Mouse (Mus musculus) liver, embryonic 13.5 days (tissue): ENCODE measurements at regions not wholly inside any gene's neighbourhood (a gene's known extent, or its start where the extent isn't known, plus 50 kb on each side); places are given as distances from the start of the nearest gene placed in this dataset.

Experiments
- ATAC-seq: fragments of 200-750 bp; cut with Nextera tagmentation; 2 replicates; pipeline ENCODE4 v1.8.0; 2017; ENCODE audit warnings: low read depth, mild to moderate bottlenecking, moderate number of reproducible peaks, moderate library complexity
- DNase-seq: peaks from one replicate; pipeline ENCODE4 v3.0.0; 2022
- H3K27ac ChIP-seq: fragments of 300-500 bp; sonication (generic); 2 replicates; pipeline ENCODE4 v1.5.1; 2015; ENCODE audit warnings: moderate library complexity, mild to moderate bottlenecking, inconsistent platforms
- H3K27me3 ChIP-seq: fragments of 300-500 bp; sonication (generic); 2 replicates; pipeline ENCODE4 v1.6.1; 2015; ENCODE audit warnings: mild to moderate bottlenecking, inconsistent platforms
- H3K36me3 ChIP-seq: fragments of 300-500 bp; sonication (generic); 2 replicates; pipeline ENCODE4 v1.6.1; 2015; ENCODE audit warnings: mild to moderate bottlenecking, inconsistent platforms
- H3K4me1 ChIP-seq: fragments of 300-500 bp; sonication (generic); replicated peaks from 2 replicates; pipeline ENCODE4 v1.6.1; 2015; ENCODE audit warnings: inconsistent platforms
- H3K4me2 ChIP-seq: fragments of 300-500 bp; sonication (generic); 2 replicates; pipeline ENCODE4 v1.6.1; 2015; ENCODE audit warnings: inconsistent platforms, mild to moderate bottlenecking, moderate library complexity
- H3K4me3 ChIP-seq: fragments of 300-500 bp; sonication (generic); replicated peaks from 2 replicates; pipeline ENCODE4 v1.5.1; 2015; ENCODE audit warnings: mild to moderate bottlenecking, inconsistent platforms
- H3K9ac ChIP-seq: fragments of 300-500 bp; sonication (generic); 2 replicates; pipeline ENCODE4 v1.6.1; 2015; ENCODE audit warnings: mild to moderate bottlenecking, inconsistent platforms
- H3K9me3 ChIP-seq: fragments of 300-500 bp; sonication (generic); replicated peaks from 2 replicates; pipeline ENCODE4 v1.6.1; 2016; ENCODE audit warnings: inconsistent platforms
- WGBS: fragments of 180-500 bp; shearing (Covaris S2); methylation state at CpG from one replicate; pipeline ENCODE4 v1.1.7; 2015; ENCODE audit not compliant: insufficient replicate concordance; 5-methylcytosine and 5-hydroxymethylcytosine counted together

DNA sequence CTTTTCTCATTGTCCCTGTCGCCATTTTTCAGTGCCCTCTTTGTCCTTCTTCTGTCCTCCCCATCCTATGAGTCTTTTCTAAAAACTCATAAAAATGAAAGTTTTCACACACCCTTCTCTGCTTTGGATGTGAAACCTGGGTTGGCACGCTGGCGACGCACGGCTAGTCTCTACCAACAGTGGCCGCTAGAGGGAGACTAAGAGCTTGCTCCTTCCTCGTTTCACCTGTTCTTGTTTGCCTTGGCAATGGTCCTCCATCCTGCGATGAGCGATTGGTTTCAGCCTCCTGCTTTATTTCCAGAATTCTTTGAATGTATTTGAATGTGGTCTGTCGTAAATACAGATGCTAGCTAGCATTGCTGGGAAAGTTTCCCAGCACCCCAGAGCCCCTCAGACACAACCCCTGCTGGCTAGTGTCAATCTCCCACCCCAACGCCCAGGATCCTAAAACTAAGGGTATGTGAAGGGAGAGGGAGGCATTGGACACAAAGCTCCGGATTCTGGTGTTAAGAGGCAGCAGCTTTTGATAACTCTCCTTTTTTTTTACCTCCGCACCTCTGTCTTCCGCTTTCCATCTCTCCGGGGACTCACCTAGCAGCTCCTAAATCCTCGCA is 85.8 kb upstream of the Hmcn1 start:
- Histone ChIP-seq H3K4me3 (no peak overlapping the region), H3K9me3 (no peaks in the 10 kb centered on the region), H3K4me1 (peaks cover 51% of the 10 kb centered on the region), H3K27ac (peak overlapping the region; percentile 94), H3K4me2 (peak overlapping the region; percentile 66), H3K9ac (peak overlapping the region; percentile 71), H3K36me3 (no peaks in the 10 kb centered on the region), H3K27me3 (no peaks in the 10 kb centered on the region)
- DNase-seq (peak; percentile 72), ATAC-seq (peak; percentile 48)
- WGBS = 30% methylated on average over 16 of the region's 16 CpGs

DNA sequence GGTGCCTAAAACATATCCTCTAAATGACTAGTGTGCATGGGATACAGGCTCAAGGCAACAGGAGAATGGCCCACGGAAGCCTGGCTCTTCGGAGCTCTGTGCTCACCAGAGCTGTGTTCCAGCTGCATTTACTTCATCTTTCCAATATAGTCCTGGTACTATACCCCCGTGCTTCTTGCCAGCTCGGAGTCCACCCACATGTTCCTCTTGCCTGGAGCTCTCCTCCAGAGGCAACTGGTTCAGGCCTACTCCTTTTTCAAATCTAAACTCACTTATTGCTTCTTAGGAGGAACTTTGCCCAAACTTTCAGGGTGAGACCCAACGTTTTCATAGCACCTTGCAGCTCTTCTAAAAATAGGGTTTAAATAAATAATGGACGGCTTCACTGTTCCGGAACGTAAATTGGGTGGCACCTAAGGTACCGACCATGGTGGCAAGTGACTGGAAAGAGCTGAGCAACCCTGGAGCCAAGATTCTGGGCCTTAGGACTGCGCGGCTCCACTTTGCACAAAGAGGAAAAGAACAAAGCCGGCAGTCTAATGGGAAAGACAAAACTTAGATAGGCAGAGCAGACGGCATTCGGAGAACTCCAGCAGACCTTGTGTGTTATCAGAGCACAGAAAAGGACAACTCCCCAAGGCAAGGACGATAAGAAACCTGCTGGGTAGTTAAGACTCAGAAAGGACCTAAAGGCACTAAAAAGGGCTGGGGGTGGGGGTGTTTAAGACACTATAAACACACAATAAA is 86.6 kb upstream of the Hmcn1 start:
- H3K9me3 ChIP-seq = no peaks in the 10 kb centered on the region
- DNase-seq = peak; percentile 71
- peak overlapping the region; percentile 23 for H3K4me3 ChIP-seq
- H3K4me1 ChIP-seq = peaks cover 47% of the 10 kb centered on the region
- H3K36me3 ChIP-seq = no peaks in the 10 kb centered on the region
- peak; percentile 96 for ATAC-seq
- peak overlapping the region; percentile 71 for H3K9ac ChIP-seq
- H3K4me2 ChIP-seq = peak overlapping the region; percentile 66
- no peaks in the 10 kb centered on the region for H3K27me3 ChIP-seq
- H3K27ac ChIP-seq = peak overlapping the region; percentile 94
- WGBS = 28% methylated on average over 15 of the region's 15 CpGs

DNA sequence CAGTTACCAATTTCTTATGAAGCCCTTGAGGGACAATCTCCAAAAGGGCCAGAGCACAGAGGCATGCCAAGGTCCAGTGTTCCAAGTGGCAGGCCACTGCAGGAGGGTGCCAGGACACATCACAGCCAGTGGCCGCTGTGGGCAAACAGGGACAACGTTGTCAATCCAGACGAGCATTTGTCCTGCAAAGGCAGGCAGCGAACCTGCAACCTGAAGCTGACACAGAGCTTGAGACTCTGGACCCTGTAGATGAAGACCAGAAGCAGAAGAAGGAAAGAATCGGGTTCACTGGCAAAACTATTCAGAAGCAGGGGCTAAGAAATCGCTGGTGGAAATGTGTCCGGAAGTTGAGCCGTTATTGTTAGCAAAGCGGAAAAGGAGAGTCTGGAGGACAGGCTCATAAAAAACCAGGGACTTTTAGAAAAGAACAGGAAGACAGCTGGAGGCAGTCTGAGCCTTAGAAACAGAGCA is 87.3 kb upstream of the Hmcn1 start:
- no peaks in the 10 kb centered on the region for H3K9me3 ChIP-seq
- 0 out of 2 replicates have a peak overlapping the region, but pooled peaks have one; percentile 7 for H3K4me3 ChIP-seq
- H3K36me3 ChIP-seq = no peaks in the 10 kb centered on the region
- peaks cover 43% of the 10 kb centered on the region for H3K4me1 ChIP-seq
- ATAC-seq (peak; percentile 47), DNase-seq (peak; percentile 37)
- H3K4me2 ChIP-seq = peak overlapping the region; percentile 66
- no peaks in the 10 kb centered on the region for H3K27me3 ChIP-seq
- H3K9ac ChIP-seq = peak overlapping the region; percentile 71
- H3K27ac ChIP-seq = peak overlapping the region; percentile 94
- WGBS = 39% methylated on average over 9 of the region's 9 CpGs

DNA sequence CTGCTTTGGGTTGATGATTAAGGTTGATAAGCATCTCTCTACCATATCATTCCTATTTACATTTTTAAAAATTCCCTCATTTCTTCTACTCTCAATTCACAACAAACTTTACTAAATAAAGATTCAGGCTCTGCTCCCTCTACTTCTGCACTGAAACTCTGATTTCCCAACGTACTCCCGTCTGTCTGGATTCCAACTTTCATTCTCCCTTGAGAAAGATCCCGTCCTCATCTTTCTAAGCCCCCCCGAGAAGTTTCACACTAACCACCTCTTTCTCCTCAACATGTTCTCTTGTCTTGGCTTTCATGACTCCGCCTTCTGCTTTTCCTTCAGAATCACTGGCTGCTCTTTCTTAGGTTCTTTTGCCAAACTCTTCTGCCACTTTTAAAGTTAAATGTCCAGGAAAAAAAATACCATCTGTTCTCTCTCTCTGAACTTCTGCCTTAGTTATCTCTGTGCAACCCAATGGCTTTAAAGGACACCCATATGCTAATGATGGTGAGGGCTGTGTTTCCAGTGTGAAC is 89.3 kb upstream of the Hmcn1 start:
- H3K36me3 ChIP-seq = no peaks in the 10 kb centered on the region
- H3K27me3 ChIP-seq = no peaks in the 10 kb centered on the region
- no peak overlapping the region for H3K4me2 ChIP-seq
- no peak overlapping the region for H3K4me3 ChIP-seq
- peaks cover 59% of the 10 kb centered on the region for H3K4me1 ChIP-seq
- WGBS = 78% methylated on average over 5 of the region's 5 CpGs
- H3K27ac ChIP-seq = peak overlapping the region; percentile 30; the same call in 1 of the 2 replicates
- no peak overlapping the region for H3K9ac ChIP-seq
- no peak for DNase-seq
- H3K9me3 ChIP-seq = no peaks in the 10 kb centered on the region
- ATAC-seq = no peak

DNA sequence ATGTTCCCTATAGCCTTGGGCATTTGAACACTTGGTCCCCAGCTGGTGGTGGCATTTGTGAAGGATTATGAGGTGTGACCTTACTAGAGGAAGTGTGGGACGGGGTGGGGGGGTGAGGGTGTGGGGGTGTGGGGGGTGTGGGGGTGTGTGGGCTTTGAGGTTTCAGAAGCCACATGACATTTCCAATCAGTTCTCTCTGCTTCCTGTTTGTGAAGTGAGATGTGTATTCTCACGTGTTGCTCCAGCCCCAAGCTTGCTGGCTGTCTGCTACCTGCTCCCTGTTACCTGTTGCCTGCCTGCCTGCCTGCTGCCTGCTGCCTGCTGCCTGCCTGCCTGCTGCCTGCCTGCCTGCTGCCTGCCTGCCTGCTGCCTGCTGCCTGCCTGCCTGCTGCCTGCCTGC is 90.6 kb upstream of the Hmcn1 start:
- DNase-seq = no peak
- WGBS = 14% methylated on average over 2 of the region's 2 CpGs
- H3K4me1 ChIP-seq = peaks cover 68% of the 10 kb centered on the region
- ATAC-seq = no peak
- H3K4me2 ChIP-seq = no peak overlapping the region
- no peaks in the 10 kb centered on the region for H3K27me3 ChIP-seq
- no peak overlapping the region for H3K27ac ChIP-seq
- H3K36me3 ChIP-seq = no peaks in the 10 kb centered on the region
- no peak overlapping the region for H3K4me3 ChIP-seq
- no peak overlapping the region for H3K9ac ChIP-seq
- no peaks in the 10 kb centered on the region for H3K9me3 ChIP-seq

DNA sequence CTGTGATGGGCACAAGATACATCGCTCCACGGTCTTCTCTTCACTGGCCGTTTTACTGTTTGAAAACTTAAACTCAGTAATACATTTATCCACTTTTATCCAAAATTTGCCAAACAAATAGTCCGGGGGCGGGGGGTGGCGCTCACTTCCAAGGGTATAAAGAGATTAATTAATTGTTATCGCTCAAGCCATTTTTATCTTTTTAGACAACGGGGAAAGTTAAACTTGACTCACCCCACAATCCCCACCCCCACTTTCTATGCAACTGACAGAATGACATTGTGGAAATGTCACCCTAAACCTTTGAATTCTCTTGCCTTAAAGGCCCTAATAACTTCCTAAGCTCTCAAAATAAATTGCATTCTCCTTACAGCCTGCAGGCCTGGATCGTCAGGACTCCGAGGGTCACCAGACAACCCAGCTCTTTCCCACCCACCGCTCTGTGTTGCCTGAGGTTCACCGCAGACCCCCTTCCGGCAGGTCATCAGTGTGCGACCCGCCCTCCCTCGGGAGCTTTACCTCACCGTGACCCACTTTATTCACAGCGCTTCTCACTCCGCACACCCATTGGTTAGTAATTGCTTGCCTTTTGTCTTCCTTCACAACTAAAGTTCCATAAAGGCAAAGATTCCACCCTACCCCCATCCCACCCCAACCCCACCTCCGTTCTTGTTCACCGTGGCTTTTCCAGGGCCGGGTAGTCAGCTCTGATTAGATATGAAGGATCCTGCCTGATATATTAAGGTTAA is 93.0 kb upstream of the Hmcn1 start:
- no peak for ATAC-seq

DNA sequence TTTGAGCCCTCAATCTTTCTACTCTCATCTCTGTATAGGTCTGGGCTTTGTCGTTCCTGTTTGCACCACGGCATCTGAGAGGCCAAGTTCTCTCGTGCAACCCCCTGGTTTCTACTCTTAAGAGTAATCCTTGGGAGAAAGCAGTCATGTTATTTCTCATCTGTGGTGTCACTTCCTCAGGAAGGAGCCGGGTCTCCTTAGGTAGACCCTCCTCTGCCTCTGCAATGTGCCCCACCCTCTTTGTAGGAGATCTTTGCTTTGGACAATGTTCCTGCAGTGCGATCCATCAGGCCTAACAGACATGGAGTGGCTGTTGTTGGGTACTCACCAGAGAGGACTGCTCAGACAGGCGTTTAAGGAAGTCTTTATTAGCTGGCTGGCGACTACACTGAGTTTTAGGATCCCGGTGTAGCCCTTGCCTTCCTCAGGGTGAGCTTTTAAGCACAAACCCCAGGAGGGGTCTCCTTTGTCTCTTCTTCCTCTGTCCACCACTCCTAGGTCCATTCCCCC is 94.0 kb upstream of the Hmcn1 start:
- no peaks in the 10 kb centered on the region for H3K36me3 ChIP-seq
- peaks cover 48% of the 10 kb centered on the region for H3K4me1 ChIP-seq
- WGBS = 49% methylated on average over 8 of the region's 8 CpGs
- H3K9ac ChIP-seq = no peak overlapping the region
- no peak overlapping the region for H3K27ac ChIP-seq
- no peak overlapping the region for H3K4me2 ChIP-seq
- H3K4me3 ChIP-seq = no peak overlapping the region
- no peaks in the 10 kb centered on the region for H3K9me3 ChIP-seq
- no peaks in the 10 kb centered on the region for H3K27me3 ChIP-seq
- ATAC-seq (no peak; the same call in 1 of the 2 replicates), DNase-seq (no peak)

More for the DNA sequence above, 93.0 kb upstream of the Hmcn1 start:
- WGBS = 72% methylated on average over 22 of the region's 22 CpGs
- Histone ChIP-seq H3K9me3 (no peaks in the 10 kb centered on the region), H3K27ac (no peak overlapping the region), H3K9ac (no peak overlapping the region), H3K36me3 (no peaks in the 10 kb centered on the region), H3K4me2 (no peak overlapping the region), H3K4me3 (no peak overlapping the region), H3K27me3 (no peaks in the 10 kb centered on the region), H3K4me1 (peaks cover 54% of the 10 kb centered on the region)
- no peak for DNase-seq

DNA sequence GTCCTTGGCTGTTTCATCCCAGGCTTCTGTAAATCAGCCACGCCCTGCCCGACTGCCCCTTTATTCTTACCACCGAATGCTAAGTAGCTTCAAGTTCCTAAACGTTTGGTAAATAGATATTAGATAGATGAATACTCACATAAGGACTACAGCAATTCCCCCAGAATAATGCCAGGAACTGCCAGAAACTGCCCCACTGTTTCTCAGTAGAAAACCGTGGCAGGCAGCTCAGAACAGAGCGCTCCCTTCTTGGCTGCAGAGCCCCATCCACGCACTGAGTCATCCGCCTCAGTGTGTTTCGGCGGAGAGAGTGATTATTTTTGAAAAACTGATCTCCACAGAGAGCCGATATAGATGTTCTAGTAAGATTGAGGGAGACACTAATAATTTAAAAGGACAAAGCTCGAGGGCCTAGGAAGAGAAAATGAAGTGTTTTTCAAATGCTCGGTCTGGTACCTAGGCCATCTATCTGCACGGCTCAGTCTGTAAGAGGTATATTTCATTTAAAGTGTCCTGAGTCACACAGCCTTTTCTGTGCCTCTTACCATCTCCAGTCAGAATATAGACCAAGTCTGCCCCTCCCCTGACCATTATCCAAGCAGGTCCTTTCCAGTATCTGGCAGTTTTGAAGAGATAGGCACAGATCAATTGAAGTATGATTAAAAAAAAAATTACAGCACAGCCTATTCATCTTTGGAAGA is 94.4 kb upstream of the Gm47985 start:
- WGBS = 70% methylated on average over 14 of the region's 14 CpGs
- no peak overlapping the region for H3K4me3 ChIP-seq
- ATAC-seq (no peak), DNase-seq (no peak)
- H3K9ac ChIP-seq = no peak overlapping the region; the same call in 1 of the 2 replicates
- no peaks in the 10 kb centered on the region for H3K9me3 ChIP-seq
- H3K27me3 ChIP-seq = no peaks in the 10 kb centered on the region
- peaks cover 41% of the 10 kb centered on the region for H3K4me1 ChIP-seq
- H3K4me2 ChIP-seq = no peak overlapping the region
- no peaks in the 10 kb centered on the region for H3K36me3 ChIP-seq
- 0 out of 2 replicates have a peak overlapping the region, but pooled peaks have one; percentile 26 for H3K27ac ChIP-seq

DNA sequence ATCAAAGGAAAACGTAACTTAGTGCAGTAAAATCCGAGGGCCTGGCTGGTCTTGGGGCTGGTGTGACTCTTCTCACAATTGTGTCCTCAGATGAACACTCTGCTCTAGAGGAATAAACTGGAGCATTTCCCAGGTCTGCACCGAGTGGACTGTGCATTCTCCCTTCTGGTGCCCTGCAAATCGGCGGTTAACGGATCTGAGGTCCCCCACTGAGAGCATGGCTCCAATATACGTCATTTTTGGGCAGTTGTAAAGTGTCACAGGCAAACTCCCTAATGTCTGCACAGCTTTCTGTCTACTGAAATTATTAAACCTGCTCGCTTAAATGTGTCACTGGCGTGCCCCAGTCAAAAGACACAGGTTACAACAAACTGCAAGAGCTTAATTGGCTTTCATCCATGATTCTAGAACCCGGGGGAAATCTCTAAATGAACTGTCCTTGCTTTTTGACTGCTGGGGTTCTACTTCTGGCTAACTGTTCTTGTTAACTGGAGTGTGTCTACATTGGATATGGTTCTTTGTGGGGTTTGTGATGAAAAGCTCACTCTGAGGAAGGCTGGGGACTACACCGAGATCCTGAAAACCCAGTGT is 93.7 kb upstream of the Gm47985 start:
- no peak for ATAC-seq
- no peak for DNase-seq
- Histone ChIP-seq H3K27me3 (no peaks in the 10 kb centered on the region), H3K27ac (0 out of 2 replicates have a peak overlapping the region, but pooled peaks have one; percentile 26), H3K4me1 (peaks cover 45% of the 10 kb centered on the region), H3K9ac (no peak overlapping the region; the same call in 1 of the 2 replicates), H3K4me3 (no peak overlapping the region), H3K4me2 (no peak overlapping the region), H3K36me3 (no peaks in the 10 kb centered on the region), H3K9me3 (no peaks in the 10 kb centered on the region)
- 74% methylated on average over 11 of the region's 11 CpGs for WGBS

DNA sequence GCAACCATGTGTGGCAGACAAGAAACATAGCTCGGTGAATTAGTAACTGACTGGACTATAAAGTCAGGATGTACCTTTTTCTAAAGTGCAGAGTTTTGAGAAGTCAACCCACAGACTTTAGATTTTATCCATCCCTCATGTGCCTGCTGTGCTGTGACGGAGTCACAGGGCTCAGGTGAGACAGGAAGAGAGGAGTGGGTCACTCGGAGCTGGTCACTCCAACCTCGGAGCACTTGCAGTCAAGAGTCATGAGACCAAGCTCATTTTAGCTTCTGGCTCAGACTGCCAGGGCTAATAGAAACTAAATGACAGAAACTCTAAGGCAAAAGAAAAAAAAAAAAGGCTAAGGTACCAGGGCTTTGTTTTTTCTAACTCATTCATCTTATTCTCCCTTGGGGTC is 90.3 kb upstream of the Gm47985 start:
- 57% methylated on average over 4 of the region's 4 CpGs for WGBS
- Histone ChIP-seq H3K36me3 (no peaks in the 10 kb centered on the region), H3K27me3 (no peaks in the 10 kb centered on the region), H3K4me3 (no peak overlapping the region), H3K27ac (peak overlapping the region; percentile 54; the same call in 1 of the 2 replicates), H3K4me1 (peaks cover 66% of the 10 kb centered on the region), H3K4me2 (no peak overlapping the region), H3K9ac (no peak overlapping the region), H3K9me3 (no peaks in the 10 kb centered on the region)
- ATAC-seq (no peak), DNase-seq (no peak)
